Mouse (Mus musculus) testis, adult 2 months (tissue): ENCODE results near the gene Atg7.

Experiments used
- CTCF ChIP-seq: fragments of 200-500 bp; IDR thresholded peaks from 2 replicates; pipeline ENCODE4 v1.5.1; 2012; ENCODE audit warnings: low read depth, mild to moderate bottlenecking, inconsistent platforms, low read length, moderate library complexity; ENCODE audit not compliant: control insufficient read depth, insufficient read depth, insufficient replicate concordance
- POLR2A ChIP-seq: fragments of 200-500 bp; IDR thresholded peaks from 2 replicates; pipeline ENCODE4 v1.6.1; 2012; ENCODE audit warnings: low read depth, mild to moderate bottlenecking, inconsistent platforms, low read length, moderate library complexity; ENCODE audit not compliant: control insufficient read depth

- TF ChIP-seq CTCF (no peak), POLR2A (no peak)
Observed at GRCm38 (mm10) chr6:114876546-114876945, 233.6 kb downstream of the Atg7 start.
